Mouse (Mus musculus): Measurements from ENCODE around the gene Lclat1. TPM values are rescaled to one million over a fixed set of nuclear protein-coding genes. Genes with fewer than 3 reads are reported as not detected.
A peak's percentile ranks its signal among the peaks of the same experiment; 100 is the strongest.

The Lclat1 gene
- polyA plus RNA-seq, 1 experiment from 2014 or later, result 19.9 TPM

DNA sequence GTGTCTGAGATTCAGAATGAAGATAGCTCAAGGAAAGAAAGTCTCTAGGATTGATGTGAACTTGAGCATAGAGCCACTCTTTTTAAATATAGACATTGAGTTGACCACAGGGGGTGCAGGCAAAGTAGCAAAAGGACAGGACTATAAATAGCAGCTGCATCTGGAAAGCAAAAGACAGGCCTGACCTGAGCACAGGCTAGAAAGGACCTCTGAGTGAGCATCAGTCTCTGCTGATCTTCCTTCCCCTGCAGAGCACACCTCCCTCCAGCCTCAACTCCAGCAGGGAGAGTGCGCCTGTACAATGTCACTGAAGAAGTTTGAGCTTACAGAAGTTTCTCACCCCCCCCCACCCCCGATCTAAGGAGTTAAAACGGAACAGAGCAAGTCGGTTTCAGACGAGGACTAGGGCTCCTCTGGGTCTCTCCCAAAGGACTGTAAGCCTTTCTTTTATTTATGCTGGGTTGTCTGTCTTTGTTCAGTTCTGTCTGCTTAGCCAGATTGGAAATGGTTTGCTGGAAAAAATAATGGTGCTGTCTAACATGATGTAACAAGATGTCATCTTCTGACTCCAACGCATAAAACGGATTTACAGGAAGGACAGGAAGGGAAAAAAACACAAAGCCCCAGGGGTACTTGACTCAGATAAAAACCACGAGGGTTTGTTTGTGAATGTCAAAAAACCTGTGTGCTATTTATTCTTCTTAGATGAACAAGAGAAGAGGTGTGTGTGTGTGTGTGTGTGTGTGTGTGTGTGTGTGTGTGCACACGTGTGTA is 26.2 kb upstream of the Lclat1 start:
- no peaks in the 10 kb centered on the region for H3K27me3 ChIP-seq (replicated peaks; ENCODE audit: control insufficient read depth, insufficient read depth, low read length)
- no peak overlapping the region for H3K4me3 ChIP-seq (ENCODE audit: low read depth, low read length)
- H3K9ac ChIP-seq (ENCODE audit: low read depth, low read length), result no peak overlapping the region
- no peaks in the 10 kb centered on the region for H3K9me3 ChIP-seq (ENCODE audit: control insufficient read depth, low read length)
- H3K27ac ChIP-seq (replicated peaks; ENCODE audit: low read depth, low read length), result peak overlapping the region; percentile 75; the same call in 1 of the 2 replicates
- peak; percentile 67 for DNase-seq (ENCODE audit: low spot score)
- H3K36me3 ChIP-seq (ENCODE audit: control insufficient read depth, insufficient read depth, low read length), result no peaks in the 10 kb centered on the region
- ATAC-seq (ENCODE audit: low read depth), result peak; percentile 22; the same call in 1 of the 2 replicates
- H3K4me1 ChIP-seq (ENCODE audit: control insufficient read depth, insufficient read depth, low read length), result peaks cover 28% of the 10 kb centered on the region
- H3K4me2 ChIP-seq (ENCODE audit: low read depth, low read length), result no peak overlapping the region
- WGBS, result 25% methylated on average over 9 of the region's 9 CpGs

- no peaks in the 10 kb centered on the region for H3K27me3 ChIP-seq (replicated peaks; ENCODE audit: control insufficient read depth, insufficient read depth, low read length)
- H3K4me1 ChIP-seq (ENCODE audit: control insufficient read depth, insufficient read depth, low read length), result peaks cover 28% of the 10 kb centered on the region
- no peak overlapping the region for H3K9ac ChIP-seq (ENCODE audit: low read depth, low read length)
- peak overlapping the region; percentile 75 for H3K27ac ChIP-seq (replicated peaks; ENCODE audit: low read depth, low read length)
- peak; percentile 76 for DNase-seq (ENCODE audit: low spot score)
- H3K4me2 ChIP-seq (ENCODE audit: low read depth, low read length), result no peak overlapping the region
- H3K36me3 ChIP-seq (ENCODE audit: control insufficient read depth, insufficient read depth, low read length), result no peaks in the 10 kb centered on the region
- H3K4me3 ChIP-seq (ENCODE audit: low read depth, low read length), result no peak overlapping the region
- H3K9me3 ChIP-seq (ENCODE audit: control insufficient read depth, low read length), result no peaks in the 10 kb centered on the region
- WGBS, result 54% methylated on average over 4 of the region's 4 CpGs
- ATAC-seq (ENCODE audit: low read depth), result peak; percentile 60; the same call in 1 of the 2 replicates
Observed at GRCm38 (mm10) chr17:73082506-73083196, 25.1 kb upstream of the Lclat1 start.

DNA sequence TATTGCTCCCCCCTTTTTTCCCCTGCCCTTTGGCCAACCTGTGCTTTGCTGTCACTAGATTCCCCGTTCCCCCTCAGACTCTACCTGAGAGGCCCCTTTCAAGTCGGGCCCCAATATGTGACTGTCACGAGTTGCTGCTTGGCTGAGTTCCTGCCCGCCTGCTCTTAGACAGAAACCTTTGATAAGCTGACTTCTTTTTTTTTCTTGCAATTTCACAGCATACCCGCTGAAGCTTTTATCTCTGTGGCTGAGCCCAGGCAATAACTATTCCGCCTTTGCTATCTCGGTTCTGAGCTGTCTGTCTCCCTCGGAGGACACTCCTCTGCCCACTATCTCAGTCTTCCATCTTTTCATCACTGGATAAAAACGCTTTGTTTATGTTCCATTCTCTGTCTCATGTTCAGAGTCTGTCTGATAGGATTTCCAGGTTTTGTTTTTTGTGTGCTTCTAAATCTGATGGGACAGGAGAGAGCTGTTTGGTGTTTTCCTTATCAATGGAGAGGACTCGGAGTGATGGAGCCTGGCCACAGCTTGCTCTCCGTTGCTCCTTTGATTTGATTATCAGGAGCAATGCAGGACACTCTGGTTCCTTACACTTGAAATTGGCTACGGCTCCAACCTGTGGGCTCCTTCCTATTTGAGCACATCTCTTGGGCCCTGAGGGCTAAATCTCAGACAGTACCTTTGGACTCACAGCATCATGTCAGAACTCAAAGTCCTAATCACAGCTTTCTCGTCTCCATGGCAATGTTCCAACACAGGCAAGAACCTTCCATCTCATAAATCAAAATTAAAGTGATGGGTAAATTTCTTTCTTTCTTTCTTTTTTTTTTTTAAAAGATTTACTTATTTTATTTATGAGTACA is 20.5 kb upstream of the Lclat1 start:
- Histone ChIP-seq H3K4me3 (ENCODE audit: low read depth, low read length) (no peak overlapping the region), H3K9me3 (ENCODE audit: control insufficient read depth, low read length) (no peaks in the 10 kb centered on the region), H3K36me3 (ENCODE audit: control insufficient read depth, insufficient read depth, low read length) (no peaks in the 10 kb centered on the region), H3K27me3 (replicated peaks; ENCODE audit: control insufficient read depth, insufficient read depth, low read length) (no peaks in the 10 kb centered on the region), H3K4me1 (ENCODE audit: control insufficient read depth, insufficient read depth, low read length) (peaks cover 16% of the 10 kb centered on the region), H3K4me2 (ENCODE audit: low read depth, low read length) (no peak overlapping the region), H3K27ac (replicated peaks; ENCODE audit: low read depth, low read length) (no peak overlapping the region), H3K9ac (ENCODE audit: low read depth, low read length) (no peak overlapping the region)
- ATAC-seq (ENCODE audit: low read depth) (no peak), DNase-seq (ENCODE audit: low spot score) (no peak)
- WGBS, result 52% methylated on average over 13 of the region's 13 CpGs

DNA sequence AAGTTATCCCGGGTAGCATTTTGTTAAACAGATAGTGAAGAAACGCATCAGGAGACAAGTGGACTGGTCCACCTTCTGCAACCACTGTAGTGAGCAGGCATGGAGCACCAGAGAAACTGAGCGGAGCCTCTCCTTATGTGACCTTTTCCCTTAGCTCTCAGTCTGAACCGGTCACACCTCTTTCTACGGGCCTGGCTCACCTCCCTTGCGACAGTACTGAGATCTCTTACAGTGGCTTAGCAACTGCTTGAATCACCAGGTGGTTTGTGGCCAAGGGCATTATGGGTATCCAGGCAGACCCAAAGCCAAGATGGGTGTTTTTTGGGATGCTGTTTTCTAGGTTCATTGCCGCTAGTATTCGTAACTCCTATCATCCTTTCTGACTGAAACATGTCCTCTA is 16.4 kb upstream of the Lclat1 start:
- Histone ChIP-seq H3K4me1 (ENCODE audit: control insufficient read depth, insufficient read depth, low read length) (no peaks in the 10 kb centered on the region), H3K27me3 (replicated peaks; ENCODE audit: control insufficient read depth, insufficient read depth, low read length) (no peaks in the 10 kb centered on the region), H3K27ac (replicated peaks; ENCODE audit: low read depth, low read length) (peak overlapping the region; percentile 56; the same call in 1 of the 2 replicates), H3K4me3 (ENCODE audit: low read depth, low read length) (no peak overlapping the region), H3K9ac (ENCODE audit: low read depth, low read length) (no peak overlapping the region), H3K9me3 (ENCODE audit: control insufficient read depth, low read length) (no peaks in the 10 kb centered on the region), H3K4me2 (ENCODE audit: low read depth, low read length) (no peak overlapping the region), H3K36me3 (ENCODE audit: control insufficient read depth, insufficient read depth, low read length) (no peaks in the 10 kb centered on the region)
- no peak for ATAC-seq (ENCODE audit: low read depth)
- WGBS, result 89% methylated on average over 8 of the region's 8 CpGs
- DNase-seq (ENCODE audit: low spot score), result no peak

GRCm38 (mm10) chr17:73092103-73093097 is 15.4 kb upstream of the Lclat1 start:
- Histone ChIP-seq H3K36me3 (ENCODE audit: control insufficient read depth, insufficient read depth, low read length) (no peaks in the 10 kb centered on the region), H3K9me3 (ENCODE audit: control insufficient read depth, low read length) (no peaks in the 10 kb centered on the region), H3K4me1 (ENCODE audit: control insufficient read depth, insufficient read depth, low read length) (no peaks in the 10 kb centered on the region), H3K27me3 (replicated peaks; ENCODE audit: control insufficient read depth, insufficient read depth, low read length) (no peaks in the 10 kb centered on the region), H3K9ac (ENCODE audit: low read depth, low read length) (no peak overlapping the region), H3K27ac (replicated peaks; ENCODE audit: low read depth, low read length) (peak overlapping the region; percentile 56; the same call in 1 of the 2 replicates), H3K4me3 (ENCODE audit: low read depth, low read length) (no peak overlapping the region), H3K4me2 (ENCODE audit: low read depth, low read length) (no peak overlapping the region)
- no peak for ATAC-seq (ENCODE audit: low read depth)
- 74% methylated on average over 12 of the region's 12 CpGs for WGBS
- DNase-seq (ENCODE audit: low spot score), result no peak

DNA sequence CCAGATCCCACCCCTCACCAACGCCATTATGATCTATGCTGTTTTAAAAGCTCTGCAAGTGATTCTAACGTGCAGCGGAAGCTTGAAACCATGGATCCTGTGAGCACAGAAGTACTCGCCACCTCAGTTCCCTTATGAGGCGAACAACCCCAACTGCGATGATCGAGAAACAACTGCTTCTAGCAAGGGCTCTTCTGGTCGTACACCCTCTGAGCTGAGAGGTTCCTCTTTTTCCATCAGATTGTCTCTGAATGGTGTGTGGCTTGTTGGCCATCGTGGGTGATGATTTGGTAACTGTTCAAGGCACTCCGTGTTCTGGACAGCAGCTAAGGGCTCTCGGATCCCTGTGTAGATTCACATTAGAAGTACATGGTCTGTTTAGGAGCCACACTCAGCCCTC is 12.7 kb upstream of the Lclat1 start:
- ATAC-seq (ENCODE audit: low read depth), result no peak
- no peaks in the 10 kb centered on the region for H3K4me1 ChIP-seq (ENCODE audit: control insufficient read depth, insufficient read depth, low read length)
- no peak overlapping the region for H3K9ac ChIP-seq (ENCODE audit: low read depth, low read length)
- no peak overlapping the region for H3K4me2 ChIP-seq (ENCODE audit: low read depth, low read length)
- DNase-seq (ENCODE audit: low spot score), result no peak
- 85% methylated on average over 11 of the region's 11 CpGs for WGBS
- H3K4me3 ChIP-seq (ENCODE audit: low read depth, low read length), result no peak overlapping the region
- H3K27me3 ChIP-seq (replicated peaks; ENCODE audit: control insufficient read depth, insufficient read depth, low read length), result no peaks in the 10 kb centered on the region
- no peaks in the 10 kb centered on the region for H3K36me3 ChIP-seq (ENCODE audit: control insufficient read depth, insufficient read depth, low read length)
- H3K27ac ChIP-seq (replicated peaks; ENCODE audit: low read depth, low read length), result no peak overlapping the region
- H3K9me3 ChIP-seq (ENCODE audit: control insufficient read depth, low read length), result no peaks in the 10 kb centered on the region

- no peak overlapping the region for H3K4me2 ChIP-seq (ENCODE audit: low read depth, low read length)
- no peaks in the 10 kb centered on the region for H3K9me3 ChIP-seq (ENCODE audit: control insufficient read depth, low read length)
- no peak for ATAC-seq (ENCODE audit: low read depth)
- H3K4me3 ChIP-seq (ENCODE audit: low read depth, low read length), result no peak overlapping the region
- H3K36me3 ChIP-seq (ENCODE audit: control insufficient read depth, insufficient read depth, low read length), result no peaks in the 10 kb centered on the region
- no peaks in the 10 kb centered on the region for H3K4me1 ChIP-seq (ENCODE audit: control insufficient read depth, insufficient read depth, low read length)
- no peak for DNase-seq (ENCODE audit: low spot score)
- no peaks in the 10 kb centered on the region for H3K27me3 ChIP-seq (replicated peaks; ENCODE audit: control insufficient read depth, insufficient read depth, low read length)
- 64% methylated on average over 8 of the region's 8 CpGs for WGBS
- no peak overlapping the region for H3K9ac ChIP-seq (ENCODE audit: low read depth, low read length)
- H3K27ac ChIP-seq (replicated peaks; ENCODE audit: low read depth, low read length), result no peak overlapping the region
Observed at GRCm38 (mm10) chr17:73095585-73095984, 12.2 kb upstream of the Lclat1 start.

All from embryonic facial prominence, embryonic 14.5 days (tissue).